Mouse (Mus musculus) ZHBTc4 (cell line): ENCODE measurements around the gene Rfpl4.
A peak's percentile ranks its signal among the peaks of the same experiment; 100 is the strongest.
"Not testable (repeated sequence)": the region's sequence is repeated elsewhere in the genome, so short reads cannot be mapped to it uniquely, and the experiment has no call there.

Experiments
- DNase-seq: peaks from one replicate; pipeline ENCODE4 v3.0.0-alpha.2; 2011; ENCODE audit warnings: low read depth, low spot score

Rfpl4 gene

GRCm38 (mm10) chr7:5080815-5081214 lies 35.9 kb downstream of the Rfpl4 start:
- DNase-seq, result no peak

- peak; percentile 98 for DNase-seq
These were observed 36.6 kb downstream of the Rfpl4 start, which contains the start of gene Epn1 for GRCm38 (mm10) chr7:5080010-5080751. TSS of gene Epn1 (plus strand) at chr7:5080235.

GRCm38 (mm10) chr7:5079365-5080009 lies 37.3 kb downstream of the Rfpl4 start:
- DNase-seq, result not testable (repeated sequence)

GRCm38 (mm10) chr7:5076931-5077330 lies 39.8 kb downstream of the Rfpl4 start:
- no peak for DNase-seq

GRCm38 (mm10) chr7:5074984-5075383 lies 41.8 kb downstream of the Rfpl4 start:
- DNase-seq, result no peak

GRCm38 (mm10) chr7:5073586-5073985 lies 43.2 kb downstream of the Rfpl4 start:
- no peak for DNase-seq

GRCm38 (mm10) chr7:5064886-5065285 lies 51.9 kb downstream of the Rfpl4 start:
- DNase-seq, result no peak

- DNase-seq, result peak; percentile 92
These were observed 54.3 kb downstream of the Rfpl4 start for GRCm38 (mm10) chr7:5062360-5063001.

GRCm38 (mm10) chr7:5061774-5062359 lies 54.9 kb downstream of the Rfpl4 start, which contains the start of gene U2af2:
TSS of gene U2af2 (plus strand) at chr7:5062143.
- peak; percentile 95 for DNase-seq

- DNase-seq, result peak; percentile 98
These were observed 55.6 kb downstream of the Rfpl4 start for GRCm38 (mm10) chr7:5060944-5061773.

GRCm38 (mm10) chr7:5060239-5060731 lies 56.5 kb downstream of the Rfpl4 start:
- DNase-seq, result peak; percentile 91
